Mouse (Mus musculus) gastrocnemius, postnatal 14 days (tissue): ENCODE data around the gene Gnaz. TPM values are rescaled to one million over a fixed set of nuclear protein-coding genes. Genes with fewer than 3 reads are reported as not detected.
A peak's percentile ranks its signal among the peaks of the same experiment; 100 is the strongest.
"Not testable (repeated sequence)": the region's sequence is repeated elsewhere in the genome, so short reads cannot be mapped to it uniquely, and the experiment has no call there.

ENCODE experiments used
- DNase-seq: peaks from one replicate; pipeline ENCODE4 v3.0.0; 2021; ENCODE audit warnings: mixed read lengths
- intact Hi-C: fragments of 180-260 bp; cut with DNase I; formaldehyde crosslinking; loops from one replicate; pipeline ENCODE4 v1.15.1; 2025; ENCODE audit warnings: low total_unique reads
- total RNA-seq, 2 experiments: library from RNA; stranded (reverse); gene quantifications; 2 replicates each; pipeline ENCODE4 v1.2.3; 2021

The Gnaz gene
- total RNA-seq, 2 experiments from 2014 or later: 0.18 to 1.2 TPM

- DNase-seq: no peak
- intact Hi-C loops: no loop called here
Observed at GRCm38 (mm10) chr10:75016481-75016880, 49.5 kb downstream of the Gnaz start.

DNA sequence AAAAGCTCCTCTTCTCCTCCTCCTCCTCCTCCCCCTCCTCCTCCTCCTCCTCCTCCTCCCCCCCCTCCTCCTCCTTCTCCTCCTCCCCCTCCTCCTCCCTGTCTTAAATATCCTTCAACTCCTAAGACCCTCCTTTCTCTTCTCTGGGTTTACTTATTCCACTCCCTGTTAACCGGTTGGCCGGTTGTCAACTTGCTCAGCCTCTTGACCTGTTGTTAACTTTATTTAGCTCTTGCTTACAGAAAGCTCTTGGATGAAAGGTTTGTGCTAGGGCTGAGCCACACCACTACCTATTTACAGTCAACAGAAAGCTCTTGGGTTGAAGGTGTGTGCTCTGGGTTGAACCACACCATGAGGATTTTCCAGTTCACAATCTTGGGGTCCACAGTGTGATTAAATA lies 53.3 kb downstream of the Gnaz start:
- intact Hi-C loops: loop anchor here (2.0 kb wide), 1 partner anchor 87 kb away; no protein-coding TSS in a partner anchor

GRCm38 (mm10) chr10:75021138-75021537 lies 54.2 kb downstream of the Gnaz start:
- intact Hi-C loops: loop anchor here (2.0 kb wide), 1 partner anchor 88 kb away; no protein-coding TSS in a partner anchor
- DNase-seq: peak; percentile 61

More for the DNA sequence above, 53.3 kb downstream of the Gnaz start:
- no peak for DNase-seq

DNA sequence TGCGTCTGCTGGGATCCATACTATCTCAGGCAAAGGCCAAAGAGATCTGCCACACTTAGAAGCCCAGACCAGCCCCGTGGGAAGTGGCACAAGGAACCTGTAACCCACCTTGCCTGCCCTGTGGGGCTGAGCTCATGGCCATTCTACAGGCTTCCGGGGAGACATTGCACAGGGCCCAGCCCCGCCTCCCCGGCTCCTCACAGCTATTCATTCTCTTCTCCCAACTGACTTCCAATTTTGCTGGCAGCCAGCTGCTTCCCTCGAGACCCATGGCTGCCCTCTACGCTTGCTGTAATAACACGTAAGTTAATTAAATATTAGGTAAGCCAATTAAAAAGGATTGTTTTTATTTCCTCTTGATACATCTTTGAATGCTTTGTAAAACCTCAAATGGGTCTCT lies 59.5 kb downstream of the Gnaz start:
- intact Hi-C loops: no loop called here
- no peak for DNase-seq

DNA sequence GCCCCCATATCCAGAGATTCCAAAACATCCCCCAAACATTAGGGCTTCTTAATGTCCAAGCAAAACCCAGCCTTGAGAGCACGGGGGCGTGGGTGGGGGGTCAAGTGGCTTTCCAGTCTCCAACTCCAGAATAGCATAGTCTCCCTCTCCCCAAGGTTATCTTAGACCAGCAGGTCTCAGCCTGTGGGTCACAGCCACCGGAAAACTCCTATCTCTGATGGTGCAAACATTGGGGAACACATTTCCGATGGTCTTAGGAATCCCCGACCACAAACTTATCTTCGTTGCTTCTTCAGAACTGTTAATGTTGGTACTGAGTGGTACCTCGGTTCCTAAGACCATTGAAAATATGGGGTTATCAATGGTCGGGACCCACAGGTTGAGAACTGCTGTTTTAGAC lies 61.8 kb downstream of the Gnaz start:
- intact Hi-C loops: no loop called here
- no peak for DNase-seq

DNA sequence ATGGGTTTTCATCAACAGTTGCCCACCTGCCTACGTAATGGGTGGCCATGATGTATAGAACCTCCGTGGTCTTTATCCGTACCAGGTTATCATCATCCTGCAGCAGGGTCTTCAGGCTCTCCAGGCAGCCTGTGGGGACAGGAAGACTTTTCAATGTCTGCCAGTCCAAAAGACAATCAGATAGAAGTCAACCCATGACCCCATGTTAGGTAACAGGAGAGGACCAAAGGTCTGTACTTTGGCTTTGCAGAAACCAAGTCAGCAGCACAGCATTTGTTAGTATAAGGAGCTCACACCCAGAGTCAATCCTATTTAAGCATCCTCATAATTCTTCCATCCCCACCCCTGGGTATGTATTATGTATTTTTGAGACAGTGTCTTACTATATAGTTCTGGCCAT lies 62.7 kb downstream of the Gnaz start:
- DNase-seq: no peak
- intact Hi-C loops: no loop called here

GRCm38 (mm10) chr10:75030234-75030633 lies 63.3 kb downstream of the Gnaz start:
- no peak for DNase-seq
- intact Hi-C loops: no loop called here

DNA sequence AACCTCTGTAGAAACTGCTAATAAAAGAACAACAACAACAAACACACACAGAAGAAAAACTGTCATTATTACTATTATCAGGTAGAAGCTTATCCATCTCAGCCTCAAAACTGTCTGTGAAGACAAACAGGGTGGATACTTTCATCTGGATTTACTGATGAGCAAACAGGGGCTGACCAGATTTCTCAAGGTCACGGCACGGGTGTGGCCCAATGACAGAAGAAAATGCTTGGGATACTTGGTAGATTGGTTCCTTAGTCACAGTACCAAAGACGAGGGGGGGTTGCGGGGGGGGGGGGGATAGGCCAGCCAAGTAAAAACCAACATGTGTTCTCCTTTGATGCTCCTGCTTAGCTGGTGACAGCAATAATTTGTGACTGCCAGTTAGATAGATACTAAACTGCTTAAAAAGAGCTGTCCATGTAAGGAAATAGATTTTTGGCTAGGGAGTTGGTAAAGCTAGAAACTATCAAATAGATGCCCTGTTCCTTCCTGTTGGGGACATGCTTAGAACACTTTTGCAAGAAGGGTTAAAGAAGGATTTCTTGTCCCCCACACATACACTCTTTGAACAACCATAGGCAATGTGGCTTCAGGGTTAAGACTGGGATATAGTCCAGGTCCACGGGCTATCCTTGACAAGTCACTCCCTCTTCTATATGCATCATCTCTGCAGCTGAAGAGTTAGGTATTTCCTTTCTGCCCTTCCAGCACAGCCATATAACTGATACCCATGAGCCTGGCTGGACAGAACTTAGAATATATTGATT lies 64.6 kb downstream of the Gnaz start:
- intact Hi-C loops: no loop called here
- no peak for DNase-seq

DNA sequence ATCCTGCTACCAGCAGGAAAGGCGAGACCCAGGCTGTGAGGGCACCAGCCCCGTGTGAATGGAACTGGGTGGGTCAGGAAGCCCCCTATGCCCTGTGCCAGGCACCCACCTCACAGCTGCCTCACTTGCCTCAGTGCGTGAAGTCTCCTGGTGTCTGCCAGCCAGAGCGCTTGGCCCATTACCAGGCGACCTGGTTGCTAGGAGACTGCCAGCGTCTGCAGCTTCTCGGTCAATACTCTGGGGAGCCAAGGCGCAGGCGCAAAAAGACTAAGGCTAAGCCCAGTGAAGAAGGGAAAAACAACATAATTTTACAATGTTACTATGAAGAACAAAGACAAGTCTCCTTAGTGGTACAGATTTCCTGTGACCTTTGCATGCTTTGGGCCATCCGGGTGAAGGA lies 65.4 kb downstream of the Gnaz start, which contains the start of gene Rsph14:
Rsph14 (minus strand) TSS at position 192 of the 400 bp plus-strand sequence.
- peak; percentile 79 for DNase-seq
- intact Hi-C loops: no loop called here

GRCm38 (mm10) chr10:75036883-75037379 lies 70.0 kb downstream of the Gnaz start, which contains the start of gene Rab36:
Gene Rab36, plus strand, starts transcription at chr10:75037058.
- DNase-seq: peak; percentile 93
- intact Hi-C loops: no loop called here

GRCm38 (mm10) chr10:75042060-75042459 lies 75.1 kb downstream of the Gnaz start:
- intact Hi-C loops, DNase-seq: not testable (repeated sequence)

- intact Hi-C loops: no loop called here
- DNase-seq: no peak
Observed at GRCm38 (mm10) chr10:75044459-75044858, 77.5 kb downstream of the Gnaz start.

- no peak for DNase-seq
- intact Hi-C loops: no loop called here
Observed at GRCm38 (mm10) chr10:75045831-75046230, 78.9 kb downstream of the Gnaz start.

DNA sequence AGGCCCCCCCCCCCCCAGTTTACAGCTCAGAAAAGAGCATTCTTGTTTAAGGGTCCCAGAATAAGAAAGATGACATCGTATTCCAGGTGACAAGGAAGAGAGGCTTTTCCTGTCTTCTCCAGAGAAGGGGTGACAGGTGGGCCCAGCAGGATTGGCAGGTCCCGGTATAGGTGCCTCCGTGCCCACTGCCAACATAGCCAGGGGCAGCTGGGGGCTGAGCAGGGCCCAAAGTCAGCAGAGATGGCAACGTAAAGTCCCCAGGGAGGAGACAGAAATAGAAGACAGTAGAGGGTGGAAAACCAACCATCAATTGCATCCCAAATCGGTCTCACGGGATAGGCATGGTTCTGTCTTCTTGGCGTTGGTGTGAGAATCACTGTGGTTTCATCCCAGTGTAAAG lies 81.7 kb downstream of the Gnaz start:
- intact Hi-C loops: no loop called here
- no peak for DNase-seq

- intact Hi-C loops: loop anchor here (2.0 kb wide), 1 partner anchor 73 kb away; no protein-coding TSS in a partner anchor
- DNase-seq: no peak
Observed at GRCm38 (mm10) chr10:75051364-75052074, 84.5 kb downstream of the Gnaz start.

DNA sequence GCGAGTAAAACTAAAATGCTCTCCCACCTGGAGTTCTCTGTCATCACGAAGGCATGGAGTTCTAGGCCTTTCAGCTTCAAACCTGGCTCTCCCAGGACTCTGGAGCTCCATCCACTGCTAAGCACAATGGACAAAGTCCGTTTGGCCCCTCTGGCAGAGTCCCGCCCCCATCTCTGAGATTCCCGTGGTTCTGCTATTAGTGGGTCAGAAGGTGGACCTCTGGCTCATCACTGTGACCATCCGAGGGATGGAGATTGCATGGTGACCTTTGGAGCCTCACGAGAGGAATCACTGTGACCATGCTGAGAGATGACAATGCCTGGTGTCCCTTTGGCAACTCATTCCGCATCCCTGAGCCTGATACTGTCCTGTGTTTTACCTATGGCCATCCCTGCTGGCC lies 85.9 kb downstream of the Gnaz start:
- intact Hi-C loops: no loop called here
- DNase-seq: no peak

DNA sequence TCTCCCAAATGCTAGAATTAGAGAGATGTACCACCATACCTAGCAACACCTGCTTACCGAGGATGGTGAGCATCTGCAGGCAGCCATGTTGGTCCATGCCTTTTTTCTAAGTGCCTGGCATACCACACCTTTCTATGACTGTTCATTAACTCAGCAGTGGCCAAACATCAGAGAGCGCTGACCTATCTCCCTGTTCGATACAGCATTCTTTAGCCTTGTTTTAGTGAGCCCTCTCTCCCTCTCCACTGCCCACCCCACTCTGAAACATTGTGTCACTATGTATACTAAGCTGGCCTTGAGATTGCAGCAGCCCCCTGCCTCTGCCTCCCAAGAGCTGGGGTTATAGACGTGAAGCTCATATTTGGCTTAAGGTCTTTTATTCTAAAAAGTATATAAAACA lies 86.7 kb downstream of the Gnaz start:
- intact Hi-C loops: no loop called here
- DNase-seq: no peak

GRCm38 (mm10) chr10:75054125-75054524 lies 87.1 kb downstream of the Gnaz start:
- intact Hi-C loops: no loop called here

GRCm38 (mm10) chr10:75055672-75056071 lies 88.7 kb downstream of the Gnaz start:
- intact Hi-C loops: no loop called here
- DNase-seq: no peak

More at GRCm38 (mm10) chr10:75054125-75054524, 87.1 kb downstream of the Gnaz start:
- no peak for DNase-seq

GRCm38 (mm10) chr10:75056255-75056654 lies 89.3 kb downstream of the Gnaz start:
- intact Hi-C loops: no loop called here
- no peak for DNase-seq
